Mouse (Mus musculus) embryonic fibroblast, embryonic 13.5 days (primary cell): ENCODE measurements around the gene Abca4.

Experiments
- CTCF ChIP-seq: IDR thresholded peaks from 2 replicates; pipeline ENCODE4 v1.5.1; 2011; ENCODE audit warnings: mild to moderate bottlenecking, control low read depth, low read length, moderate library complexity, borderline replicate concordance; ENCODE audit not compliant: insufficient read depth
- POLR2A ChIP-seq: IDR thresholded peaks from 2 replicates; pipeline ENCODE4 v1.6.1; 2011; ENCODE audit warnings: low read depth, mild to moderate bottlenecking, control low read depth, low read length, moderate library complexity

GRCm38 (mm10) chr3:122082338-122082737 is 38.1 kb downstream of the Abca4 start:
- TF ChIP-seq POLR2A (no peak), CTCF (no peak)
